Mouse (Mus musculus): ENCODE results near the gene Txndc5.

- TF ChIP-seq CTCF (IDR thresholded peaks at IDR 0.05; ENCODE audit: low read depth) (no peak), EP300 (IDR thresholded peaks at IDR 0.05; ENCODE audit: low read depth) (no peak)
Measured at GRCm38 (mm10) chr13:38573281-38573680, 44.7 kb upstream of the Txndc5 start.
